21 mouse cellular contexts compared by ENCODE assay signal in the genomic region with DNA sequence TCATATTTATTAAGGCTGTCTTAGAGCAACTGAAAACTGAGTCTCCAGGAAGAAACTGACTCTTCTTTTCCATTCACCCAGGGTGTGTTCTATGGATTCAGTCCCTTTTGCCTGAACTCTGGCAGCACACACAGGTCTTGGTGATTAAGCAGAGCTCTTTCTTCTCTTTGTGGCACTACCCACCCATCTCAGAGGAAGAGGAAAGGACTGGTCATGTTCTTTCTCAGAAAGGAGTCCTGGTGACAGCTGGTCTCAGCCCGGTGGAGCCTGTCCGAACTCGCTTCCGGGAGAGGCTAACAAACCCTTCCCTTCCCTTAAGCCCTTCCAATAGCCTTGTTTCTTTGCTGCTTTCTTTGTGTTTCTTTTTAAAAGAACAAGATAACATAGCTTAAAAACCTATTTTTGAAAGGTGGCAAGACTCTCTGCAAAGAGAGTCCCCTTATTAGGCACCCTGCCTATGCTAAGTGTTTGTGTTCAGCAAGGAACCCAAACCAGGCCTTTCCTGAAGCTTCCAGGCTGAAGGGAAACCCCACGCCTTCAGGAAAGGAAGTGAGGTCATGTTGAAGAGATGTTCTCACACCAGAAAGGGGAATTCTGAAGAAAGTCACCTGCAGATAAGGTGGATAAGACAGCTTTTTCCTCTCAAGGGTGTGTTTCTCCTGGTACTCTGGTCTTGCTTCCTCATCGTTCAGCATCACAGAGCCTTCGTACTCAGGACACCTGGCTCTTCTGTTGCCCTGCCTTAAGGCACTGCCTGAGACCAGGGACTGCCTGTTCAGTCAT. TPM values are rescaled to one million over a fixed set of nuclear protein-coding genes. Genes with fewer than 3 reads are reported as not detected.
DNase-seq lines count a peak whose midpoint lies in the region; ATAC-seq and TF ChIP-seq lines count a peak whose summit lies in the region.
"Had no signal": no experiment of that assay in that cellular context is flagged by ENCODE, and none has a peak within 500 bp of the region (broad histone marks: within the 10 kb centered on the region; RNA-seq: fewer than 3 reads in every experiment).

No protein-coding gene starts in this region.

- TF ChIP-seq CTCF in lung, embryonic 14.5 days (IDR thresholded peaks at IDR 0.05; ENCODE audit: low read depth): no peak
- no peak for TF ChIP-seq CTCF in stomach, postnatal 0 days (IDR thresholded peaks at IDR 0.05; ENCODE audit: low read depth)

- no peak for ATAC-seq in CD4-positive, CD25-positive, alpha-beta regulatory T cell, adult 4 months
- peak; percentile 31; the same call in 1 of the 2 replicates for ATAC-seq in heart, embryonic 14.5 days (ENCODE audit: insufficient number of reproducible peaks, insufficient read depth, low FRiP score, low read depth)
- ATAC-seq in lung, embryonic 14.5 days (ENCODE audit: insufficient read depth): no peak
- ATAC-seq in stomach, postnatal 0 days (ENCODE audit: low FRiP score, low TSS enrichment): peak; percentile 82
- ATAC-seq: forebrain, embryonic 16.5 days had no signal

- no peak overlapping the region for H3K9ac ChIP-seq in heart, embryonic 14.5 days (ENCODE audit: low read length)
- no peak overlapping the region for H3K9ac ChIP-seq in lung, embryonic 14.5 days
- 0 out of 2 replicates have a peak overlapping the region, but pooled peaks have one; percentile 18 for H3K9ac ChIP-seq in stomach, postnatal 0 days (ENCODE audit: low read length)
- H3K9ac ChIP-seq: embryonic facial prominence, embryonic 13.5 days; hindbrain, embryonic 15.5 days; neural tube, embryonic 12.5 days had no signal

- peaks cover 12 to 20% of the 10 kb centered on the region in 2 experiments for H3K4me1 ChIP-seq in heart, embryonic 14.5 days (ENCODE audit: control insufficient read depth in 2 of 2, insufficient read depth in 2 of 2, low read length in 2 of 2)
- H3K4me1 ChIP-seq in lung, embryonic 14.5 days (ENCODE audit: insufficient read depth): peaks cover 11% of the 10 kb centered on the region
- H3K4me1 ChIP-seq in stomach, postnatal 0 days (replicated peaks; ENCODE audit: control insufficient read depth, insufficient read depth): peaks cover 5% of the 10 kb centered on the region; the same call in 1 of the 2 replicates

- no peaks in the 10 kb centered on the region for H3K9me3 ChIP-seq in heart, embryonic 14.5 days (ENCODE audit: control insufficient read depth, low read length)
- H3K9me3 ChIP-seq in lung, embryonic 14.5 days (ENCODE audit: low read depth, low read length): no peaks in the 10 kb centered on the region
- no peaks in the 10 kb centered on the region for H3K9me3 ChIP-seq in stomach, postnatal 0 days (ENCODE audit: control insufficient read depth, low read length)
- H3K9me3 ChIP-seq: embryonic facial prominence, embryonic 13.5 days; hindbrain, embryonic 15.5 days; neural tube, embryonic 12.5 days had no signal

- H3K27ac ChIP-seq in heart, embryonic 14.5 days (replicated peaks in 1 of 2; ENCODE audit: control insufficient read depth in 1 of 2, insufficient read depth in 1 of 2, low read depth in 2 of 2, low read length in 2 of 2): peak overlapping the region; percentile 11 to 23; a peak in 2 of 4 replicates
- peak overlapping the region; percentile 63; the same call in 1 of the 2 replicates for H3K27ac ChIP-seq in lung, embryonic 14.5 days (ENCODE audit: low read depth)
- peak overlapping the region; percentile 84 for H3K27ac ChIP-seq in stomach, postnatal 0 days (replicated peaks)
- H3K27ac ChIP-seq: embryonic facial prominence, embryonic 13.5 days; hindbrain, embryonic 15.5 days; macrophage; neural tube, embryonic 12.5 days had no signal

- H3K27me3 ChIP-seq in heart, embryonic 14.5 days (ENCODE audit: control insufficient read depth, insufficient read depth, low read length): no peaks in the 10 kb centered on the region
- H3K27me3 ChIP-seq in lung, embryonic 14.5 days (ENCODE audit: insufficient read depth, low read length): no peaks in the 10 kb centered on the region
- no peaks in the 10 kb centered on the region for H3K27me3 ChIP-seq in stomach, postnatal 0 days (ENCODE audit: control insufficient read depth, insufficient read depth, low read length)
- H3K27me3 ChIP-seq: embryonic facial prominence, embryonic 13.5 days; hindbrain, embryonic 15.5 days; neural tube, embryonic 12.5 days had no signal

- WGBS in heart, embryonic 14.5 days: 56% methylated on average over 7 of the region's 7 CpGs
- WGBS in lung, embryonic 14.5 days: 73% methylated on average over 7 of the region's 7 CpGs
- WGBS in stomach, postnatal 0 days: 51% methylated on average over 7 of the region's 7 CpGs

- peak; percentile 16 for DNase-seq in CD4-positive, CD25-positive, alpha-beta regulatory T cell, adult 2 months (ENCODE audit: low read depth, low spot score)
- no peak for DNase-seq in heart, postnatal 4 days
- DNase-seq in lung, embryonic 14.5 days: no peak
- DNase-seq in lung, postnatal 14 days: no peak
- DNase-seq in stomach, postnatal 0 days (ENCODE audit: low spot score): peak; percentile 42
- DNase-seq in thymus, postnatal 0 days (ENCODE audit: low spot score): no peak
- DNase-seq: adrenal gland, postnatal 14 days; cerebellum, adult 2 months; lung, adult 18-20 months; thymus, postnatal 36 days had no signal

- no peak overlapping the region for H3K4me2 ChIP-seq in heart, embryonic 14.5 days (ENCODE audit: low read length)
- H3K4me2 ChIP-seq in lung, embryonic 14.5 days: no peak overlapping the region
- H3K4me2 ChIP-seq in stomach, postnatal 0 days (replicated peaks; ENCODE audit: low read depth): no peak overlapping the region
- H3K4me2 ChIP-seq: embryonic facial prominence, embryonic 13.5 days; hindbrain, embryonic 15.5 days; midbrain, embryonic 11.5 days; neural tube, embryonic 12.5 days had no signal

- no peak for TF ChIP-seq EP300 in stomach, postnatal 0 days (optimal IDR thresholded peaks at IDR 0.05)

- H3K36me3 ChIP-seq in heart, embryonic 14.5 days (ENCODE audit: control insufficient read depth, insufficient read depth, low read length): no peaks in the 10 kb centered on the region
- H3K36me3 ChIP-seq in lung, embryonic 14.5 days (ENCODE audit: insufficient read depth): no peaks in the 10 kb centered on the region
- no peaks in the 10 kb centered on the region for H3K36me3 ChIP-seq in stomach, postnatal 0 days (ENCODE audit: control insufficient read depth, insufficient read depth, low read length)
- H3K36me3 ChIP-seq: embryonic facial prominence, embryonic 13.5 days; hindbrain, embryonic 15.5 days; neural tube, embryonic 12.5 days had no signal

- no peak overlapping the region for H3K4me3 ChIP-seq in heart, embryonic 14.5 days (ENCODE audit: control insufficient read depth in 1 of 2, insufficient read depth in 1 of 2, low read depth in 1 of 2, low read length in 2 of 2)
- no peak overlapping the region for H3K4me3 ChIP-seq in lung, embryonic 14.5 days (ENCODE audit: low read depth, low read length)
- H3K4me3 ChIP-seq in stomach, postnatal 0 days (ENCODE audit: low read depth, low read length): no peak overlapping the region
- H3K4me3 ChIP-seq: embryonic facial prominence, embryonic 13.5 days; hindbrain, embryonic 15.5 days; neural tube, embryonic 12.5 days had no signal

RNA-seq across cellular contexts. Expression of gene Itgb6, which starts 11.2 kb away (rescaled TPM):
- under 1 TPM in 1 of 2 experiments, not detected in 1; 0.11 TPM for polyA plus RNA-seq in CD4-positive, CD25-positive, alpha-beta regulatory T cell, adult 4 months (2017; shearing (Covaris generic))
- 0.32 and 0.41 TPM in 2 replicates for polyA plus RNA-seq in heart, embryonic 14.5 days (2014; fragmentation: Nextera tagmentation; extraction: Ambion mirVana)
- 1 to 10 TPM; 5.8 to 6.0 TPM for total RNA-seq in heart, postnatal 4 days (2021)
- polyA plus RNA-seq in lung, embryonic 14.5 days (2014; fragmentation: Nextera tagmentation; extraction: Ambion mirVana): 5.5 and 6.2 TPM in 2 replicates
- 8.5 and 8.6 TPM in 2 replicates for polyA plus RNA-seq in stomach, postnatal 0 days (2015; fragmentation: Nextera tagmentation; extraction: Ambion mirVana)
- 0.08 and 0.12 TPM in 2 replicates for polyA plus RNA-seq in thymus, postnatal 0 days (2015; fragmentation: Nextera tagmentation; extraction: Ambion mirVana)
- total RNA-seq: adrenal gland, postnatal 14 days; granulocyte monocyte progenitor cell, adult 5-6 weeks; monocyte, adult 5-6 weeks had no signal
- polyA plus RNA-seq: forebrain, embryonic 16.5 days; hindbrain, embryonic 15.5 days; liver, adult 2 months; macrophage had no signal

Comparison
In these comparisons a context has a peak if more than half of its experiments do, and no peak if none do; other contexts are left out.
1. DNase-seq: peak in CD4-positive, CD25-positive, alpha-beta regulatory T cell, adult 2 months (single experiment) and stomach, postnatal 0 days (single experiment); none in heart, postnatal 4 days (single experiment), lung, embryonic 14.5 days (single experiment), lung, postnatal 14 days (single experiment) and thymus, postnatal 0 days (single experiment).
2. ATAC-seq: peak in heart, embryonic 14.5 days (single experiment) and stomach, postnatal 0 days (single experiment); none in CD4-positive, CD25-positive, alpha-beta regulatory T cell, adult 4 months (single experiment) and lung, embryonic 14.5 days (single experiment).
3. H3K27ac ChIP-seq: peak in every context shown above with its lines; median percentile 84 in stomach, postnatal 0 days; 63 in lung, embryonic 14.5 days; 17 in heart, embryonic 14.5 days.